Mouse (Mus musculus) urinary bladder, postnatal 4 days (tissue): ENCODE results near the gene Nedd9.

ENCODE experiments used
- DNase-seq, 2 experiments: peaks; one replicate each; pipeline ENCODE4 v3.0.0; 2021 to 2022; ENCODE audit warnings: low spot score in 2 of 2

The Nedd9 gene

DNA sequence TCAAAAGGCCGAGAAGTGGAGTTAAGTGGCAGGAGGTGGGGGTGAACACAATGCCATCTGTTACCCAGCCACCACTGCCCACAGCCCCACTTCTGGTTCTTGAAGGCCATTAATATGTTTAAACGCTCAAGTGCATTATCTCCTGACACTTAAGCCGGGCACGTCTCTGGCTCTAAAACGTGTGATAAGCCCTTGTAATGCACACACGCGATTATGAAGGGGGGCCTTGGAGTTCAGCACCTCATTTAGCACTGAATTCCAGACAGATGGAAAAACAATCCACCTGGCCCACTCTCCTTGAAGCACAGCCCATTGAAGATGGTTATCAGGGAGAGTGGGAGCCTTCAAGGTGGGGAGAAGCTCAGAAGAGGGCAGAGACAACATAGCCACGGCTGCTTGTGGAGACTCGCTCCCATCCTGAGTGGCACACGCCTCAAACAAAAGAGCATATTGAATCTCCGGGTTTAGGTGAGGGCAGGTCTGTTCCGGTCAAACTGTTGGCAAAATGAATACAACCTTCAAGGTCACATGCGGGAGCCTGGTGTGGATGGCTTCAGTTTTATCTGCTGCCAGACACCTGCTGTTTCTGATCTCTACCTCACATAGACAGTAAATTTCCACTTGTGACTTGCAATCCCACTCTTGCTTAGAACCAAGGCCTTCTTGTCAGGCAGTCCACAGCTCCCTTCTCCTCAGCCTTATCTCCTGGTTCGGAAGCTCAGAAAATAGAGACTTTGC lies 30.7 kb downstream of the Nedd9 start:
- no peak for DNase-seq

DNA sequence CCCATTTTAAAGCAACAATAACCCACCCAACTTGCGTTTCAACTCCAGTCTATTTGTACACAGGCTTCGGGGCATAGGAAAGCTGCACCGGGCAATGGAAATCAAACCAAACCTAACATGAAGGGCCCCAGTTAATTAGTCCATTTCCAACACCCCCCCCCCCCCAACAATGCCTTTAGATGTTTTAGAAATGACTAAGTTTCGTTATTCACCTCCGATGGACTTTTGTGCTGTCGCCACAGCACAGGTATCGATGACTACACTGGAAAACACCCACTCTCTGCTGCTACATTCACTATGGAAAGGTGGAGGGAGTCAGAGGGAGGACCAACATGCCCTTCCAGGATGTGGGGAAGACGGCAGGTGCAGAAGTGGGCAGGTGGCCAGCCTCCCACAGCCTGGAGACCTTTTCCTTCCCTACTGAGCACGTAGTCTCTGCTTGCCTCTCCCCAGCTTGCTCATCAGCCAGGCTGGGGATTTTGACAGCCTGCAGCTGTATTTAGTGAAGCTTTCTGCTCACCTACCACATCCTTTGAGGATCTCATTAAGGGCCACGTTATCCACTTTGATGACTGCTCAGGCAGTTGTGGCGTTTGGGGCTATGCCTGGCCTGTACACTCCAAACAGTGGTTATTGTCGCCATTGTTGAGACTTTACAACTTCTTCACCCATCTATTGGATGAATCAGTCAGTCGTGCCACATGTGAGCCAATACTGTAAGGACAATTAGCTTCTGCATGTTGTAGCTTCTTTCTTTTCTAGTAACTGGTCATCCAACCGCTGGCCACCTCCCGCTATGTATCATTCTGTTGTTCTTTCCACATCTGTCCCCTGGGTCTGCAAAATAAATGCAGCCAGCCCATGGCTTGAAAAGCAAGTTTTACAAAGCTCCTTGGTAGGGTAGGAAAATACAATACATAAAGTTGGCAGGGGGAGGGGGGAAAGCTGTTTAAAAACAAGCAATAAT lies 33.7 kb downstream of the Nedd9 start:
- DNase-seq: no peak

DNA sequence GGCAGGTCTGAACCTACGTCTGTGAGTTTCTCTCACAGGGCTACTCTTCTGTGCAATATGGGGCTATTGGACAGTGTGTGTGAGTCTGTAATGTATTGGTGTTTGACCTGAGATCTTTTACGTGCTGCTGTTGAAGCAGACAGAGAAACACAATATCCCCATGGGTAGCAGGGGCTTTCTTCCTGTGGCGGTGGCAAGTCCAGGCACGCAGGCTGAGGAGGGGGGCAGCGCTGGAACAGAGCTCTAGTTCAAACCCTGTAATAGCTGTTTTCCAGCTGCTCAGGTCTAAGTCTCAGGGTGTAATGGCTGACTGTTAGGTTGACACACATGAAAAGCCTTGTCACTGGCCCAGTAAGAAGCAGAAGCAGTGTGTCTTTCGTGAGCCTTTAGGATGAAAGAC lies 36.3 kb downstream of the Nedd9 start:
- no peak for DNase-seq

DNA sequence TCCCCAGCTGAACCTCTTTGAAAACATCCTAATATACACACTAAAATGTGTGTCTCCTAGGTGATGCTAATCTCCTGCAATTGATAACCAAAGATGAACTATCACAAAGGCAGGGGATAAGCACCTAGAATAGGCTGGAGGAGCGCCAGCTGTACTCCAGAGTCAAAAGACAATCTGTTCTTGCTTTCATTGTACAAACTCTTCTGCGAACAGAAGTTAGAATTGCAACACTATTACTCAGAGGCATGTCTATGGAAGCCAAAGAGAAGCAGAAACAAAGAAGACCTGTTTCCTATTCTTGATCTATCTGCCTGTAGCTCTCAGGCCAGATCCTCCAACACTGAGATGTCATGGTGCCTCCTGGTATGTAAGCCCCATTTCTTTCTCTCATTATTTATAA lies 38.0 kb downstream of the Nedd9 start:
- no peak for DNase-seq

DNA sequence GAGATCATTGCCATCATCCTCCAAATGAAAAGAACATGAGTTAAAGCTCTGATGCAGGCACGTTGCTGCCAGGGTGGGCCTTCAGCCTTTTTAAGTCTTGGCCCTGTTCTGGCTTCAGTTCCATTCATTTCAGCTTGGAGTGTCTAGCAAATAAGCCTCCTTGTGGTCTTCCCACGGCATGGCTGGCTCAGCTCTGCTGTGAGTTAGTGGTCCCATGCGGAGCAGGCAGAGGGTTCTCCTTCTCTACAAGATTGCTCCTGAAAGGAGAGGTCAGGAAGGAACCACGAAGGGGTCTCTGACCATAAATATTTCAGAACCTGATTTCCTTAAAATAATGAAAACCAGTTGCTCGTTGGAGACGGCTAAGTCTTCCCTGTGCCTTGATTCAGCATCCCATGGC lies 40.0 kb downstream of the Nedd9 start:
- no peak for DNase-seq

DNA sequence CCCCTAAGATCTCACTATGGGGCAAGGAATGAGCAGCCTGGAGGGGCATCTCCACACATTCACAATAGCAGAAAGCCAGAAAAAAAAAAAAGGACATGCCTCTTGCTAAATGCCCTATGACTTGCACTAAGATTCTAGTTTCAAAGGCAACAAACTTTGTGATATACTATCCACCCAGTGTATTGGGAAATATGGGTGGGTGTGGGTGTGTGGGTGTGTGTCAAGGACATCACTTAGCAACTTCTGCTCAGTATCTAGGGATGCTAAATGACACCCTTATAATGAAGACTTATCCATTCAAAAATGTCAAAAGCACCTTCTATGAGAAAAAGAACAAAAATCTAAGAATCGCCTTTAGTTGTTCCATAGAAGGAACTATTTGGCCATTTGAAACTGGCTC lies 40.6 kb downstream of the Nedd9 start:
- DNase-seq: no peak

DNA sequence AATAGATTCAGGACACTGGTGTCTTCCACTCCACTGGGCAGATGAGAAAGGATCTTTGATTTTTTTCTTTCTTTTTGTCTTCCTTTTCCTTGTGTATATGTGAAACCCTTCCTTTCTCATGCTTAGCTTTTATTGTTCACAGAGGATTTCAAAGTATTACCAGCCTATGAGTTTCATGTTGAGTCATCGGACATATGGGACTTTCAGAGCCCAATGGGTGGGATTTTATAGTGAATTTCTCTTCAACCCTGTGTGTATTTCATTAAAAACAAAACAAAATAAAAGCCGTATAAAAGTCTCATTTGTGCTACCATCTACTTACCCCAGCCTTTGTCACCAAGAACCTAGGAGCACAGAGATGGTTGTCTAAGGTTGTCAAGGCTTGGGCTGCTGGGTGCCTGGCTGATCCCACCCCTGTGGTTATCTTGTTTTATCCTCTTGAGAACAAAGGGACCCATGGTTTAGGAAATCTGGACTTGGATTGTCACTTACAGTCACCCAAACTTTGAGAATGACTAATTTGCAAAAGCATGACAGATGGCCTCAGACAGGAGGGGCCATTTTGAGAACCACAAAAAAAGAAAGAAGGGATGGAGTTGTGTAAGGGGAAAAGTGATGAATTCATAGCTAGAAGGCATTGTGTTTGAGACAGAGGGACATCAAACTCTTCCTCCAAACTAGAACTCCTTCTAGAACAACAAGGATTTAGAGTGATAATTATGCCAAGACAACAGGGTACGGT lies 41.9 kb downstream of the Nedd9 start:
- no peak for DNase-seq

DNA sequence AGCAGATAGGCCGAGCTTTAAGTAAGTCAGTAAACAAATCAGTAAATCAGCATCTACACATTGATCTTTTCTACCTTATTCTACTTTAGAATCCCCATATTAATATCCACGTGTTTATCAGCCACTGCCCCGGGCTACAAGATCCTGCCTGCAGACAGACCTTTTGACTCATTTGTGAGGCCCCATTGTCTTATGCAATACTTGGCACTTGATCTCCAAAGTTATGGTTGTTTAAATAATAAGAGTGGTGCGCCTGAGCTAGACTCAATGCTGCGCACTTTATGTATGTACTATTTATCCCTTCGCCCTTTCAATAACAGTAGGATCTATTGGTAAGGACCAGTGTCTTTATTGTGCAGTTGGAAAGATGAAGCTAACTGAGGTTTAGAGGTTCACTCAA lies 42.9 kb downstream of the Nedd9 start:
- no peak for DNase-seq

DNA sequence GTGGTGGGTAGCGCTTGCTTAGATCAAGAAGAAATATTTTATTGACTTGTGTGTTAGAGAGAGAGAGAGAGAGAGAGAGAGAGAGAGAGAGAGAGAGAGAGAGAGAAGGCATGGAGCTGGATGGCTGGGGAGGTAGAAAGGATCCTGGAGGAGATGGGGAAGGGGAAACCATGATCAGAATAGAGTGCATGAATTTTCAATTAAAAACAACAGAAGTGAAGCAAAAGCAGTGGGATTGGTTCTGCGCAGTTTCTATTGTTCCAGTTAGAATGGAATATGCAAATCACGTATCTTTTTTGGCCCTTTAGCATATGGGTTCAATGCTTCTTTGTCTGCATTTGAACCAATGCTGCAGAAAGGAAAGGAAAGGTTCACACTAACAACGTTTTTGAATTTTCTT lies 45.0 kb downstream of the Nedd9 start:
- DNase-seq: no peak

DNA sequence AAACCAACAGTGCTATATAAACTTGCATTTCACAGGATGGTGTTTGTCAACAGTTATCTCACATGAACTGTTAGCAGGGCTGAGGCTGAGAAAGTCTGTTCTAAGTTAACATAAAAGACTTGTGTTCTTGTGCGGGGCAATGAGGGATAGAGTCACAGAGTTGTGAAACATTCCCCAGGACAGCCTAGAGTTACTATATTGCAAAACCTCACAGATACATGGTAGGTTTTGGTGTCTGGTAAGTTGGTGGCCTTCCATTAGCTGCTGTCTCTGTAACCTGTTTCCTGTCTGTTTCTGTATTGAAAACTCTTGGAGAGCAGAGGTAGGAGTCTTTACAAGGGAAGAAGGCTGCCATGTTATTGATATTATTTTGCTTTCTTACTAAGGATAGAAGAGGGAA lies 47.0 kb downstream of the Nedd9 start:
- no peak for DNase-seq

DNA sequence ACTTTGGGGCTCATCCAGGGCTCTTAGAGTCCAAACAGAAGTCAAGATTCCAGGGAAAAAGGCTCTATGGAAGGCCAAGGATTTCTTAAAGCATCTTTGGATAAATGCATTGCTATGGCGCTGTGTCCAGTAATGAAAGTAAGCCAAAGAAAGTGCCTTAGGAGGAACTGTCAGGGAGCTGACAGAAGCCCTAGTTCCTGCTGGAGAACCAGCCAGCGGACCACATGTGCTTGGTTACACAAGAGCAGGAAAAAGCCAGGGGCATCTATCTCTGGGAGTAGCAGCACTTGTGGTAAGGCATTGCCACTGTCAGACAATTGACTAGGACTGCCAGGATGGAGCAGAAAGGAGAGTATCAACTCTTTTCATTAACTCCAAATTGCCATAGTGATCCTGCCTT lies 49.8 kb downstream of the Nedd9 start:
- DNase-seq: no peak

DNA sequence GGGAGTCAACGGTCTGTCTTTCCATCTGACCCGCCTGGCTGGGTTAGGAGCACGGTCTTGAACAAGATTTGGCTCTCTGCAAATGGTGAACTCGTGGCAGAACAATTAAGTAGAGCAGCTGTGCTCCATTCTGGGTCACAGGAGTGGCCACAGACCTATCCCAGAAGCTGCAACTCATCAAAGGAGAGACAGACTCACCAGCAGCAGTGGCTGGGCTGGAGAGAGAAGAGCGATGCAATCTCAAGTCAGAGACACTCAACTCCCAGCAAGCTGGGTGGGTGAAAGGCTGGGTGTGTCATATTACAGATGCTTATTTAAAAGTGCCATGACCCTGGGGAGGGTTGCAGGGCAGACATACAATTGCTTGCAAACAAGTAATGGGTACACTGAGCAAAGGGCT lies 50.4 kb downstream of the Nedd9 start:
- DNase-seq: peak in 1 of 2 experiments; percentile 36

DNA sequence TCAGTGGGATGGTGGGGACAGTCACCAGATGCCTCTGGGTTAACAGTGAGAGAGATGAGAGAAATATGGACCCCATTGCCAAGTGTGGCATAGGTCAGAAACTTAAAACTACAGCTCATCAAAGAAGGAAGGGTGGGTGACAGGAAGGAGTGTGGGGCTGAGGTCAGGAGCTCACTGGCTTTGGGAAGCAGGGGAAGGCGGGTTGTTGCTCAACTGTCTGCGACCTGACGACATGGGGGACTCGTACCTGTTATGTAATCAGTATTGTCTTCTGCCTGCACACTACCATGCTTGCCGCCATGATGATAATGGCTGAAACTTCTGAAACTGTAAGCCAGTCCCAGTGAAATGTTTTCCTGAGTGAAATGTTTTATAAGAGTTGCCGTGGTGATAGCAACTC lies 54.0 kb downstream of the Nedd9 start:
- no peak for DNase-seq

DNA sequence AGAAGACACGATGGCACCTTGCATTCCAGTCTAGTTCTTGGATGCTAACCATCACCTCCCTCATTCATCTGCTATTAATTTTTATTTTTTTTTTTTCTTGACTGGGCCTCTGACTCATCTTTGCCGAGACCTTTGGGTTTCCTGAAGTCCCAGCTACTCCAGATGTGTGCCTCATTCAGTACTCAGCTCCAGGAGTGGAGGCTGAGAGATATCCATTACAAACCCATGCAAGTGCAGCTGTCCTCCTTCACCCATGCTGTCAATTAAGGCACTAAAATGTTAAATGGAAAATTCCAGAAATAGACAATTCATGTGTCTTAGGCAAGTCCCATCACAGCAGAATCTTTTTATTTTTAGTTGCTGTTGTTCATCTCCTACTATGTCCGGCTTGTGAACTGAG lies 55.4 kb downstream of the Nedd9 start:
- no peak for DNase-seq

DNA sequence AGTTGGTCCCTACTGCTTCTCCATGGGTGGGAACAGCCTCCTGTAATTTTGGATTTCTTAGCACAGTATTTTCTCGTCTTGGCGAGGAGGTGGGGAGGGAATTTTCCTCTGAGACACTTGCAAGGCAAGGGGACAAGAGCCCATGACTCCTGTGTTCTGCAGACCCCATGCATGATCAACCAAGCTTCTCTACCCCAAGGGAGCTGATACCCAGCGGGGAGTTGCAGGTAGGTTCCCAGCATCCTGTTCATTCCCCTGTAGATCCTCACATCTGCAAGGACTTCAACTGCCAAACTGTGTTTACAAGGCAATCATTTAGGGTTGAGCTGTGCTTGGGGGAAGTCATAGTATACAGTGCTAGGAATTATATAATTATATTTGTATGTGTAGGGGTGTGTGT lies 60.1 kb downstream of the Nedd9 start:
- DNase-seq: no peak

DNA sequence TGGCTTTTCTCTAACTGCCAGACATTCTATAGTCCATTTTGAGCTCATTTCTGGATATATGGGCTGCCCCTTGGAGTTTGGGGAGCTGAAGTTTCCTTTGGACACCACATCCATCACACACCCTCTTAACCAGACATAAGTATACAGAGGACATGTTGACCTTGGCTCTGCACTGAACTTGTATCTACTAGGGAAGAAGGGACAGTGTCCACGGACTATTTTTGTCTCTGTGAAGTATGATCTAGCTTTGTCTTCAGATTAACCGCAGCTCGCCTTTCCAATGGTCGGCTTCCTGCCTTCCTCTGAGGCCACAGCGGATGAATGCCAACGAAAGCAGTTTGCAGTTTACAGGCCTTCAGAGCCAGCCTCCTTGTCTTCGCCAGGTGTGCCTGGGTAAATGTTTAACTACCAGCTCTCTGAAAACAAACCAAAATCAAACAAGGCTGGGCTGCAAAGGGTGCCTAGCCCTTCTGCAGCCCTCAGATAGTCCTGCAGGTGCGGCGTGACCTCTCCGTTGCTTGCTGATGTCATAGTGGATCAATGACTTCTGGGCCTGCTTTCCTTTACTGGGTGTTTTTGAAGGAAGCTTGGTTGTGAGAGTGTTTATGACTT lies 63.6 kb downstream of the Nedd9 start:
- DNase-seq: no peak

DNA sequence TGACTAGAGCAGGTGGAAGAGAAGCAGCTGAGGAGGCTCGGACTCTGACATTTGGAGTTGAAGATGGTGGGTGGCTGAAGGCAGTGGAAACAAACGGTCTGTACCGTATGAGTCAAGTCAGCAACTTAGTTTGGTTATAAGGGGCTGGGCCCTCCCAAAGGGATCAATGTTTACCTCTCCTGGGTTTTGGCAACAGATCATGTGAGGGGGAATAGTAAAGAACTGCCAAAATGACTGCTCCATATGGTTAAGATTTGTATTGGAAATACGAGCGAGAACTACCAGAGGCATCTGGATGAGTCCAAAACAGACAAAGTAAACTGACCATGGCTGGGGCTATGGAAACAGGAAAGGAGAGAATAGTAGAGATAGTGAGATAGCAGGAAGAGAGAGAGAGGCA lies 64.6 kb downstream of the Nedd9 start:
- DNase-seq: no peak

DNA sequence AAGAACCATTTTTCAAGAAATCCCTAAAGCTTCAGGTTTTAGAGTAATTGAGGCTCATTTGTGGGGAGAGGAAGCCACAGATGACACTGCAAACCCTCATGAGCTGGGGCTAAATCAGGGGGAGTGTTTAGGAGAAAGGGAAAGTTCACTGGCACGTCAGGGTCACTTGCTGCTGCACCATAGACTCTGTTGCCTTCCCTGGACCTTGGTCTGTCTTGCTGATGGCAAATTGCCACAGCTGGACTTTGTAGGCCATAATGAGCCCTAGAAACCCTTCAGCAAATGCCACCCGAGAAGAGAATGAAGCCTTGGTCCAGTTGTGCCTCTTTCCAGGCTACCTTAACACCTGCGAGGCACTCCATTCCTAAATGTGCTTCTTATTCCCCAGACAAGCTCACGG lies 66.8 kb downstream of the Nedd9 start:
- no peak for DNase-seq

DNA sequence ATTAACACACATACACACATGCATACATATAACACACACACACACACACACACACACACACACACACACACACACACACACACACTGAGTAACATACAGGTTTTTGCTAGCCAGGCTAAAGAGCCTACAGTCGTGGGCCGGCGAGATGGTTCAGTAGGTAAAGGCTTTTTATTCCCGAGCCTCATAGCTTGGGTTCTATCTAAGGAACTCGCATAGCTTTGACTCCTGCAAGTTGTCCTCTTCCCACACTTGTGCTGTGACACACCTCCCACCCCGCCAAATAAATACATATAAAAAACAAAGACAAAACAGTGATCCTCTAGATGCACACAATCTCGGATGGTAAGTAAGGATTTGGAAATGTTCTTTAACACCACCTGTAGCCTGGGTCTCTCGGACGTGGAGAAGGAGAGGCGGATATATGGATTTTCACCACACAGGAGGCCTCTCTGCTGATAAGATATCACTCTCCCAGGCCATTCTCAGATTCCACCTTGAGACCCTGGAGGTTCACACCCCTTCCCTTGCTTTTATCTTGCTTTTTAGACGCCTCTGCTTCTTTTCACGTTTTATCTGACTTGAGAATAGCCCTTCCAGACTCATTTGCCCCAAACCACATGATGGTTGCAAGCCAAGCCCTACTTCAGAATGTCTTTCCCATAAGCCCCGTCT lies 68.8 kb downstream of the Nedd9 start:
- no peak for DNase-seq

DNA sequence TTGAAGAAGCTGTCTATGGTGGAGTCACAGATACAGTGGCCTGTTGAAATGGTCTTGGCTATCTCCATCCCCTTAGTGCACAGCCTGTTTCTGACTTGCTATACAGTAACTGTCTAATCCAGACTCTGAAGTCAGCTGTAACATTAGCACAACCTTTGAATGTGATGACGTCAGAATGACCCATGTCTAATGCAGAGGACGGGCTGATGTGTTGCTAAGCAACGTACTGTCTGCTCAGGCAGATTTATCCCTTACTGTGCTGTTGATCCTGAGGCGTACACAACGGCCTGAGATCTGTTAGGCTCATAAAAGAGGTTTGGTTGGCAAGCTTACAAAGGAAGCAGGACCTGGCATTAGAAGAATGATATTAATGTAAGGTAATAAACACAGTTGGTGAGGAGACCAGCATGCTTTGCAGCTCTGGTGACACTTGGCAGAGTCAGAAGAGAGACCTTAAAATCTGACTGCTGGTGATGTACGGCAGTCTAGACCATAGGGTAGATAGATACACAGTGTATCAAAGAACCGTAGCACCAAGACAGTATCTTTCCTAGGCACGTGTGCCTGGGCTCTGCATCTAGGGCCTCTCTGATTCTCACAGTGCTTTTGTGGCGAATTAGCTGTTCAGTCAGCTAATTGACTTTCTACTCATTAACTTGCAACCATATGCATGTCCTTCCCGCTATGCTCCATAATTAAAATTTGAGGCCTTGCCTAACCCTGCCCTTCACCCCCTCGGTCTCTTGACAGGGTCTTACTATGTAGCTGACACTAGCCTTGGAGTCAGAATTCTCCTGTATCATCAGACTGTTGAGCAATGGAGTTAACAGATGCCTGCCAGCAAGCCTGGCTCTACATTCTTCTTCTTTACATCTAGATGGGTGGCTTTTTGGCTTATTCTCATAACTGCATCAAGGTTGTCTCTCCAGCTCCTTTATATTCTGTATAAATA lies 70.8 kb downstream of the Nedd9 start:
- DNase-seq: no peak
